Mouse (Mus musculus): Measurements from ENCODE around the gene Cfap52.

Cfap52 gene

GRCm38 (mm10) chr11:67965242-67965883, at the start of gene Cfap52:
Gene Cfap52, minus strand, starts transcription at chr11:67965651.
- ATAC-seq (ENCODE audit: low TSS enrichment): peak; percentile 88

GRCm38 (mm10) chr11:68012207-68012606, 46.8 kb upstream of the Cfap52 start:
- no peak for ATAC-seq (ENCODE audit: low TSS enrichment)

GRCm38 (mm10) chr11:68009377-68009776, 43.9 kb upstream of the Cfap52 start:
- no peak for ATAC-seq (ENCODE audit: low TSS enrichment)

- no peak for ATAC-seq (ENCODE audit: low TSS enrichment)
These were observed 42.2 kb upstream of the Cfap52 start for GRCm38 (mm10) chr11:68007645-68008044.

GRCm38 (mm10) chr11:68006216-68006789, 40.9 kb upstream of the Cfap52 start:
- no peak for ATAC-seq (ENCODE audit: low TSS enrichment)

GRCm38 (mm10) chr11:68004191-68004590, 38.7 kb upstream of the Cfap52 start:
- ATAC-seq (ENCODE audit: low TSS enrichment): peak; percentile 77

GRCm38 (mm10) chr11:67999629-68000028, 34.2 kb upstream of the Cfap52 start:
- ATAC-seq (ENCODE audit: low TSS enrichment): no peak

- ATAC-seq (ENCODE audit: low TSS enrichment): peak; percentile 90
These were observed 33.5 kb upstream of the Cfap52 start for GRCm38 (mm10) chr11:67998905-67999304.

GRCm38 (mm10) chr11:67995965-67996364, 30.5 kb upstream of the Cfap52 start:
- no peak for ATAC-seq (ENCODE audit: low TSS enrichment)

- peak; percentile 86 for ATAC-seq (ENCODE audit: low TSS enrichment)
These were observed 25.8 kb upstream of the Cfap52 start for GRCm38 (mm10) chr11:67991240-67991639.

GRCm38 (mm10) chr11:67983564-67983963, 18.1 kb upstream of the Cfap52 start:
- no peak for ATAC-seq (ENCODE audit: low TSS enrichment)

- ATAC-seq (ENCODE audit: low TSS enrichment): no peak
These were observed 9.8 kb upstream of the Cfap52 start for GRCm38 (mm10) chr11:67975252-67975651.

- ATAC-seq (ENCODE audit: low TSS enrichment): no peak
These were observed 7.8 kb upstream of the Cfap52 start for GRCm38 (mm10) chr11:67973225-67973624.

- ATAC-seq (ENCODE audit: low TSS enrichment): no peak
These were observed 7.2 kb upstream of the Cfap52 start for GRCm38 (mm10) chr11:67972606-67973005.

- ATAC-seq (ENCODE audit: low TSS enrichment): no peak
These were observed 2.4 kb upstream of the Cfap52 start for GRCm38 (mm10) chr11:67967831-67968230.

GRCm38 (mm10) chr11:67965905-67966878, 741 bp upstream of the Cfap52 start, which contains the start of gene Stx8:
Gene Stx8, plus strand, starts transcription at chr11:67966193.
- peak; percentile 64 for ATAC-seq (ENCODE audit: low TSS enrichment)

GRCm38 (mm10) chr11:67964110-67964509, 1.3 kb downstream of the Cfap52 start:
- ATAC-seq (ENCODE audit: low TSS enrichment): no peak

GRCm38 (mm10) chr11:67954413-67954812, 11.0 kb downstream of the Cfap52 start:
- no peak for ATAC-seq (ENCODE audit: low TSS enrichment)

- ATAC-seq (ENCODE audit: low TSS enrichment): no peak
These were observed 11.8 kb downstream of the Cfap52 start for GRCm38 (mm10) chr11:67953604-67954003.

- ATAC-seq (ENCODE audit: low TSS enrichment): no peak
These were observed 16.0 kb downstream of the Cfap52 start for GRCm38 (mm10) chr11:67949475-67949874.

GRCm38 (mm10) chr11:67948229-67948628, 17.2 kb downstream of the Cfap52 start:
- no peak for ATAC-seq (ENCODE audit: low TSS enrichment)

- no peak for ATAC-seq (ENCODE audit: low TSS enrichment)
These were observed 33.3 kb downstream of the Cfap52 start for GRCm38 (mm10) chr11:67932156-67932555.
